Mouse (Mus musculus): ENCODE results near the gene Trmt13. TPM values are rescaled to one million over a fixed set of nuclear protein-coding genes. Genes with fewer than 3 reads are reported as not detected.

The Trmt13 gene
- total and polyA plus RNA-seq, 3 experiments = 9.9 to 20.9 (median 11.1) TPM

GRCm38 (mm10) chr3:116618855-116619254 is 4.5 kb upstream of the Trmt13 start (continued):
- TF ChIP-seq HCFC1 (IDR thresholded peaks at IDR 0.05; ENCODE audit: low read depth, low read length) (no peak), CTCF (conservative IDR thresholded peaks at IDR 0.05 in 1 of 2, IDR thresholded peaks at IDR 0.05 in 1 of 2; ENCODE audit: low read depth in 2 of 2, low read length in 2 of 2) (no peak)

GRCm38 (mm10) chr3:116615318-116616068 is 1.1 kb upstream of the Trmt13 start:
- TF ChIP-seq CHD1 (IDR thresholded peaks at IDR 0.05; ENCODE audit: low read depth, low read length) = no peak
- no peak for TF ChIP-seq POLR2A (IDR thresholded peaks at IDR 0.05; ENCODE audit: low read depth, low read length)
- TF ChIP-seq ZNF384 (IDR thresholded peaks at IDR 0.05; ENCODE audit: low read depth, low read length) = no peak
- no peak for TF ChIP-seq CTCF (conservative IDR thresholded peaks at IDR 0.05 in 1 of 2, IDR thresholded peaks at IDR 0.05 in 1 of 2; ENCODE audit: low read depth in 2 of 2, low read length in 2 of 2)
- no peak for TF ChIP-seq IRF4 (IDR thresholded peaks at IDR 0.05; ENCODE audit: low read depth, low read length)
- no peak for TF ChIP-seq NRF1 (IDR thresholded peaks at IDR 0.05; ENCODE audit: low read depth, low read length)
- no peak for TF ChIP-seq RCOR1 (conservative IDR thresholded peaks at IDR 0.05; ENCODE audit: low read depth, low read length)
- TF ChIP-seq KAT2A (IDR thresholded peaks at IDR 0.05; ENCODE audit: insufficient replicate concordance, low read length) = no peak
- no peak for TF ChIP-seq SIN3A (IDR thresholded peaks at IDR 0.05; ENCODE audit: low read length)
- H3K27ac ChIP-seq (ENCODE audit: insufficient read depth, low read depth) = no peak overlapping the region
- in situ Hi-C loops (cut with MboI; ENCODE audit: low pct_ligation_motif_present, low pct_unique_long_range_greater_than_20kb, low sequenced_read_pairs) = no loop called here

GRCm38 (mm10) chr3:116604570-116604969 is 9.8 kb downstream of the Trmt13 start:
- dilution Hi-C loops (cut with MboI; ENCODE audit: extremely low pct_ligation_motif_present, extremely low pct_unique_long_range_greater_than_20kb, low sequenced_read_pairs) = no loop called here
- in situ Hi-C loops (cut with MboI; ENCODE audit: low pct_ligation_motif_present, low pct_unique_long_range_greater_than_20kb, low sequenced_read_pairs) = no loop called here
- no peak for DNase-seq (ENCODE audit: extremely low read depth)
- Histone ChIP-seq H3K36me3 (replicated peaks in 1 of 2; ENCODE audit: control insufficient read depth in 1 of 2, insufficient read depth in 1 of 2, low read length in 1 of 2) (peaks cover 15 to 53% of the 10 kb centered on the region in 2 experiments), H3K27me3 (replicated peaks) (no peaks in the 10 kb centered on the region), H3K27ac (ENCODE audit: insufficient read depth, low read depth) (no peak overlapping the region), H3K79me2 (replicated peaks; ENCODE audit: control insufficient read depth, extremely low read depth, insufficient read depth, poor library complexity, severe bottlenecking) (peaks cover 4% of the 10 kb centered on the region; the same call in 1 of the 2 replicates), H3K4me3 (replicated peaks in 1 of 3; ENCODE audit: low read depth in 2 of 3, low read length in 2 of 3, poor library complexity in 1 of 3) (no peak overlapping the region), H3K9ac (ENCODE audit: insufficient read depth, low read depth) (no peak overlapping the region), H3K4me1 (ENCODE audit: control insufficient read depth in 1 of 2, insufficient read depth in 2 of 2) (peaks cover 0 to 5% of the 10 kb centered on the region in 2 experiments; a peak in 1 of 4 replicates), H3K9me3 (replicated peaks; ENCODE audit: low read length) (no peaks in the 10 kb centered on the region), H3K4me2 (ENCODE audit: insufficient read depth, low read depth, poor library complexity, severe bottlenecking) (no peak overlapping the region)
- TF ChIP-seq ZKSCAN1 (IDR thresholded peaks at IDR 0.05; ENCODE audit: borderline replicate concordance, low read depth, low read length) (no peak), EP300 (IDR thresholded peaks at IDR 0.05; ENCODE audit: low read length) (no peak), USF1 (IDR thresholded peaks at IDR 0.05; ENCODE audit: low read depth, low read length) (no peak), ZNF384 (IDR thresholded peaks at IDR 0.05; ENCODE audit: low read depth, low read length) (no peak), E2F4 (IDR thresholded peaks at IDR 0.05; ENCODE audit: insufficient replicate concordance, low read depth, low read length) (no peak)

More at GRCm38 (mm10) chr3:116615318-116616068, 1.1 kb upstream of the Trmt13 start:
- Histone ChIP-seq H3K4me1 (ENCODE audit: control insufficient read depth in 1 of 2, insufficient read depth in 2 of 2) (peaks cover 0 to 2% of the 10 kb centered on the region in 2 experiments; a peak in 1 of 4 replicates), H3K9me3 (replicated peaks; ENCODE audit: low read length) (no peaks in the 10 kb centered on the region), H3K36me3 (replicated peaks in 1 of 2; ENCODE audit: control insufficient read depth in 1 of 2, insufficient read depth in 1 of 2, low read length in 1 of 2) (peaks cover 34 to 70% of the 10 kb centered on the region in 2 experiments), H3K79me2 (replicated peaks; ENCODE audit: control insufficient read depth, extremely low read depth, insufficient read depth, poor library complexity, severe bottlenecking) (no peaks in the 10 kb centered on the region), H3K9ac (ENCODE audit: insufficient read depth, low read depth) (no peak overlapping the region), H3K4me2 (ENCODE audit: insufficient read depth, low read depth, poor library complexity, severe bottlenecking) (no peak overlapping the region), H3K27me3 (replicated peaks) (no peaks in the 10 kb centered on the region), H3K4me3 (replicated peaks in 1 of 3; ENCODE audit: low read depth in 2 of 3, low read length in 2 of 3, poor library complexity in 1 of 3) (no peak overlapping the region)
- dilution Hi-C loops (cut with MboI; ENCODE audit: extremely low pct_ligation_motif_present, extremely low pct_unique_long_range_greater_than_20kb, low sequenced_read_pairs) = no loop called here
- DNase-seq (ENCODE audit: extremely low read depth) = no peak

All from CH12.LX (cell line).